Mouse (Mus musculus): Measurements from ENCODE around the gene Mtus2. TPM values are rescaled to one million over a fixed set of nuclear protein-coding genes. Genes with fewer than 3 reads are reported as not detected.
A peak's percentile ranks its signal among the peaks of the same experiment; 100 is the strongest.
"Not testable (repeated sequence)": the region's sequence is repeated elsewhere in the genome, so short reads cannot be mapped to it uniquely, and the experiment has no call there.

Gene Mtus2
- total and polyA plus RNA-seq, 2 experiments = 0.18 to 0.66 TPM

DNA sequence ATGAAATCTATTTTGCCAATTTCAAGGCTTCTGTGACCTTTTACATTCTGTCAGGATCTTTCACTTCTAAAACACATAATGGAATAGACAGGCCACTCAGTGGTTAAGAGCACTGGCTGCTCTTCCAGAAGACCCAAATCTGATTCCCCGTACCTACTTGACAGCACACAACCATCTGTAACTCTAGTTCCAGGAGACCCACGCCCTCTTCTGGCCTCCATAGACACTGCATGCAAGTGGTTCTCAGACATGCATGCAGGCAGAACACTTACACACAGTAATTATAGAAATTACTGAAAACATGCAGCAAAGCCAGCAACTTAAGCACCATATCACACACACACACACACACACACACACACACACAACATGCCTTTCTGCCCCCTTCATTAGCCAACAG is 355.3 kb downstream of the Mtus2 start:
- H3K27me3 ChIP-seq (ENCODE audit: control insufficient read depth, insufficient read depth, low read length) = no peaks in the 10 kb centered on the region
- no peak overlapping the region for H3K4me3 ChIP-seq (ENCODE audit: insufficient read depth, low read depth, low read length)
- H3K79me2 ChIP-seq (ENCODE audit: control insufficient read depth, insufficient read depth, low read length) = no peaks in the 10 kb centered on the region
- DNase-seq (ENCODE audit: extremely low read depth, low read depth, low spot score) = no peak
- WGBS = 50% methylated on average over 2 of the region's 2 CpGs
- no peaks in the 10 kb centered on the region for H3K4me1 ChIP-seq (ENCODE audit: control insufficient read depth, insufficient read depth, low read length)
- no peak overlapping the region for H3K9ac ChIP-seq (ENCODE audit: low read depth, low read length)
- H3K27ac ChIP-seq (replicated peaks; ENCODE audit: insufficient read depth, low read depth, low read length) = no peak overlapping the region
- no peaks in the 10 kb centered on the region for H3K36me3 ChIP-seq (ENCODE audit: control insufficient read depth, insufficient read depth, low read length)
- no peak for TF ChIP-seq POLR2A (IDR thresholded peaks at IDR 0.05; ENCODE audit: extremely low read depth, insufficient read depth, low read length)
- no peak for TF ChIP-seq CTCF (IDR thresholded peaks at IDR 0.05; ENCODE audit: low read depth, low read length)

DNA sequence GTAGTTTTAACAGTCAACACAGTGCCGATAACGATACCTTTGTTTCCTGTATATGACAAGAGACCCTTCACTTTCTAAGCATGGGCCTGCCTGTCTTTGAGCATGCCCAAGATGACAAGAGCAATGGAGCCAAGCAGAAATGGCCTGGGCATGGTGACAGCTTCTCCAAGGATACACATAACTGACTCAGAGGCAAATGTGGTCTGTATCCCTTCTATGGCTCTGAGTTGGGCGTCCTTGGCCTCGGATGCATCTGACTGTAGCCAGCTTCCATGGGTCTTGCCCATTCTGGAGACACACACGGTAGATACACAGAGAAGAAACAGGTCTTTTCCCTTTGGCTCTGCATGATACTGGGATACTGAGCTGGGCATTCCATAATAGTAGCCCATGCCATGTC is 357.8 kb downstream of the Mtus2 start:
- Histone ChIP-seq H3K27ac (replicated peaks; ENCODE audit: insufficient read depth, low read depth, low read length) (no peak overlapping the region), H3K36me3 (ENCODE audit: control insufficient read depth, insufficient read depth, low read length) (no peaks in the 10 kb centered on the region), H3K4me3 (ENCODE audit: insufficient read depth, low read depth, low read length) (no peak overlapping the region), H3K27me3 (ENCODE audit: control insufficient read depth, insufficient read depth, low read length) (no peaks in the 10 kb centered on the region), H3K9ac (ENCODE audit: low read depth, low read length) (no peak overlapping the region), H3K79me2 (ENCODE audit: control insufficient read depth, insufficient read depth, low read length) (no peaks in the 10 kb centered on the region), H3K4me1 (ENCODE audit: control insufficient read depth, insufficient read depth, low read length) (no peaks in the 10 kb centered on the region)
- WGBS = 92% methylated on average over 5 of the region's 5 CpGs
- TF ChIP-seq POLR2A (IDR thresholded peaks at IDR 0.05; ENCODE audit: extremely low read depth, insufficient read depth, low read length) (no peak), CTCF (IDR thresholded peaks at IDR 0.05; ENCODE audit: low read depth, low read length) (no peak)
- DNase-seq (ENCODE audit: extremely low read depth, low read depth, low spot score) = no peak

DNA sequence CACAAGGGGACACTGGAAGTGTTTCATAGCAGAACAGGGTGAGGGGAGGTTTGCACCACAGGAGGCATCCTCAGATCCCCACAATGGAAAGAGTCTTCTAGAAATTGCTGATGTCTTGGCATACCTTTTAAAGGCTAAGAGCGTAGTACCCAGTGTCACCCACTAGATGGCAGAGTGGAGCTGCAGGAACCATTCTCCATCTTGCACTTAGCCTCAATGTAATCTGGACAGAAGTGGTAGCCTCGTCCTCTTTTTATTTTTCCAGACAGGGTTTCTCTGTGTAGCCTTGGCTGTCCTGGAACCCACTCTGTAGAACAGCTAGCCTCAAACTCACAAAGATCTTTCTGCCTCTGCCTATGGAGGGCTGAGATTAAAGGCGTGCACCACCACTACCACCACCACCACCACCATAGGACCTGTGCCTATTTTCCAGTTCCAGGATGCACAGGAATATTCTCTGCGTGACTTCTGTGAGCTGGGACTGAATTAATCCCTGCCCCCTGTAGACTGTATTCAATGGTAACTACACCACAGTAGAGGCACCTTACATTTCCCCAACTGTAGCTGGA is 368.3 kb downstream of the Mtus2 start:
- TF ChIP-seq POLR2A (IDR thresholded peaks at IDR 0.05; ENCODE audit: extremely low read depth, insufficient read depth, low read length) = no peak
- peak; percentile 71 for TF ChIP-seq CTCF (IDR thresholded peaks at IDR 0.05; ENCODE audit: low read depth, low read length)
- no peak overlapping the region for H3K9ac ChIP-seq (ENCODE audit: low read depth, low read length)
- WGBS = 42% methylated on average over 4 of the region's 4 CpGs
- H3K4me1 ChIP-seq (ENCODE audit: control insufficient read depth, insufficient read depth, low read length) = no peaks in the 10 kb centered on the region
- H3K79me2 ChIP-seq (ENCODE audit: control insufficient read depth, insufficient read depth, low read length) = no peaks in the 10 kb centered on the region
- H3K27ac ChIP-seq (replicated peaks; ENCODE audit: insufficient read depth, low read depth, low read length) = no peak overlapping the region
- H3K36me3 ChIP-seq (ENCODE audit: control insufficient read depth, insufficient read depth, low read length) = no peaks in the 10 kb centered on the region
- H3K4me3 ChIP-seq (ENCODE audit: insufficient read depth, low read depth, low read length) = no peak overlapping the region
- H3K27me3 ChIP-seq (ENCODE audit: control insufficient read depth, insufficient read depth, low read length) = no peaks in the 10 kb centered on the region
- peak; percentile 28 for DNase-seq (ENCODE audit: extremely low read depth, low read depth, low spot score)

DNA sequence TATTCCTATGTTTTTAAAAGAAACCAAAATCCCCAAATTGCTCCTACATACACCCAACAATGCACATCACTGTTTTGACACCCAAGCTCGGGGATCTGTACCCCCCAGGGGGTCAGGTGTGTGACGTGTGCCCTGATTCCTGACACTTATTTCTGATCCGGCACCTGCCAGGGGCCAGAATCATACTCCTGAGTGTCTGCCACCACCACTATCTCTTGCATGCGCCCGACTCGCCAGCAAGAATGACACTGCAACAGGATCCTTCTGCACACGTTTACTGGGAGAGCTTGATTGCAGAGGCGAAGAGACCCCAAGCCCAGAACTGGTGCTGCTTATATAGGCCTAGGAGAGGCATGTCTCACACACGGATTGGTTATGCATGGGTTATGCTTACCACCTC is 369.2 kb downstream of the Mtus2 start:
- H3K79me2 ChIP-seq (ENCODE audit: control insufficient read depth, insufficient read depth, low read length); H3K4me1 ChIP-seq (ENCODE audit: control insufficient read depth, insufficient read depth, low read length); H3K27ac ChIP-seq (replicated peaks; ENCODE audit: insufficient read depth, low read depth, low read length); H3K4me3 ChIP-seq (ENCODE audit: insufficient read depth, low read depth, low read length); H3K27me3 ChIP-seq (ENCODE audit: control insufficient read depth, insufficient read depth, low read length); DNase-seq (ENCODE audit: extremely low read depth, low read depth, low spot score); H3K36me3 ChIP-seq (ENCODE audit: control insufficient read depth, insufficient read depth, low read length); H3K9ac ChIP-seq (ENCODE audit: low read depth, low read length): not testable (repeated sequence)
- 95% methylated on average over 9 of the region's 9 CpGs for WGBS

DNA sequence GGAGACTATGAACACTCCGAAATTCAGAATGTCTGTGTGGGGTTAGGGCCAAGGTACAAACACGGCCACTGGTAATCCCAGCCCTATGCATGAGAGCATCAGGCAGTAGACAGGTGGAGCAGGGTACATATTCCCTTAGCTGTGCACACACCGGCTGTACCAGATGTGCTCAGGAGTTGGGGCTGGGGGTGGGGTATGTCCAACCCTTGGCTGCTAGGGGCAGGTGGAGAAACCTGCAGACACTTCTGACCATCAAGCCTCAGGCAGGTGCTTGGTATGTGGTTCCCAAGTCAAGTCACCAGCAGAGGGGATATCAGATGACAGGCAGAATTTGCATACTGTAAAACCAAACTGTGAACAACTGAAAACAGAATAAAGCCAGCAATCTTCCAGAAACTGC is 371.9 kb downstream of the Mtus2 start:
- WGBS = 84% methylated on average over 3 of the region's 3 CpGs
- TF ChIP-seq CTCF (IDR thresholded peaks at IDR 0.05; ENCODE audit: low read depth, low read length) (no peak), POLR2A (IDR thresholded peaks at IDR 0.05; ENCODE audit: extremely low read depth, insufficient read depth, low read length) (no peak)
- H3K4me1 ChIP-seq (ENCODE audit: control insufficient read depth, insufficient read depth, low read length) = no peaks in the 10 kb centered on the region
- H3K4me3 ChIP-seq (ENCODE audit: insufficient read depth, low read depth, low read length) = no peak overlapping the region
- no peaks in the 10 kb centered on the region for H3K27me3 ChIP-seq (ENCODE audit: control insufficient read depth, insufficient read depth, low read length)
- DNase-seq (ENCODE audit: extremely low read depth, low read depth, low spot score) = no peak
- H3K27ac ChIP-seq (replicated peaks; ENCODE audit: insufficient read depth, low read depth, low read length) = no peak overlapping the region
- H3K79me2 ChIP-seq (ENCODE audit: control insufficient read depth, insufficient read depth, low read length) = no peaks in the 10 kb centered on the region
- no peak overlapping the region for H3K9ac ChIP-seq (ENCODE audit: low read depth, low read length)
- no peaks in the 10 kb centered on the region for H3K36me3 ChIP-seq (ENCODE audit: control insufficient read depth, insufficient read depth, low read length)

GRCm38 (mm10) chr5:148331229-148331776 is 374.2 kb downstream of the Mtus2 start:
- 92% methylated on average over 11 of the region's 11 CpGs for WGBS
- no peak overlapping the region for H3K4me3 ChIP-seq (ENCODE audit: insufficient read depth, low read depth, low read length)
- no peak overlapping the region for H3K9ac ChIP-seq (ENCODE audit: low read depth, low read length)
- H3K27ac ChIP-seq (replicated peaks; ENCODE audit: insufficient read depth, low read depth, low read length) = no peak overlapping the region
- no peaks in the 10 kb centered on the region for H3K36me3 ChIP-seq (ENCODE audit: control insufficient read depth, insufficient read depth, low read length)
- no peak for DNase-seq (ENCODE audit: extremely low read depth, low read depth, low spot score)
- no peak for TF ChIP-seq CTCF (IDR thresholded peaks at IDR 0.05; ENCODE audit: low read depth, low read length)
- TF ChIP-seq POLR2A (IDR thresholded peaks at IDR 0.05; ENCODE audit: extremely low read depth, insufficient read depth, low read length) = no peak
- H3K27me3 ChIP-seq (ENCODE audit: control insufficient read depth, insufficient read depth, low read length) = no peaks in the 10 kb centered on the region
- H3K4me1 ChIP-seq (ENCODE audit: control insufficient read depth, insufficient read depth, low read length) = no peaks in the 10 kb centered on the region
- no peaks in the 10 kb centered on the region for H3K79me2 ChIP-seq (ENCODE audit: control insufficient read depth, insufficient read depth, low read length)
